In the genomic region with DNA sequence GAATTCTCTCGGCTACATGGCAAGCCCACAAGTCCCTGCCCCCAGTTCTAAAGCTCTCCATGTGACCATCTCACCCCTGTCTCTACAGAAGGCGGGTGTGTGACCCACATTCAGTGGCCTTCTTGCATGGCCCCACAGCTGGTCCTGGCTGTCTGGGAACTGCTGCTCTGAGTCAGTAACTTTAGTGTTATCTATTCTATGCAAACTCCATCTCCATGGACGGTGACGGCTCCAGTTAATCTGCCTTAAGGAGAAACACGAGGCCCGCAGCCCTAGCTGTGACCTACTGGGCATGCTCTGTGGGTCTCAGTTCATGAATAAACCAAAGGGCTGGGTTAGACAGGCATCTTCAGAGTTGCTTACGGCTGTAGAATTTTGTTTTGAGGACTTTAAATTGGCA, we compare ENCODE assay signal across 1 mouse cellular context.
TF ChIP-seq lines count a peak whose summit lies in the region.

No protein-coding gene starts in this region.

TF ChIP-seq in MEL, 35 proteins besides CTCF, POLR2A, EP300 and RAD21:
- TF ChIP-seq SIN3A (IDR thresholded peaks at IDR 0.05; ENCODE audit: low read length) = no peak
- peak; percentile 63 for TF ChIP-seq NRF1 (IDR thresholded peaks at IDR 0.05; ENCODE audit: insufficient read depth, low read depth, low read length, poor library complexity, severe bottlenecking)
- TF ChIP-seq ETS1 (IDR thresholded peaks at IDR 0.05; ENCODE audit: low read depth, low read length) = peak; percentile 65
TF ChIP-seq in MEL: peak in this region for 2.
